ENCODE assay signal across 19 mouse cellular contexts in the genomic region with DNA sequence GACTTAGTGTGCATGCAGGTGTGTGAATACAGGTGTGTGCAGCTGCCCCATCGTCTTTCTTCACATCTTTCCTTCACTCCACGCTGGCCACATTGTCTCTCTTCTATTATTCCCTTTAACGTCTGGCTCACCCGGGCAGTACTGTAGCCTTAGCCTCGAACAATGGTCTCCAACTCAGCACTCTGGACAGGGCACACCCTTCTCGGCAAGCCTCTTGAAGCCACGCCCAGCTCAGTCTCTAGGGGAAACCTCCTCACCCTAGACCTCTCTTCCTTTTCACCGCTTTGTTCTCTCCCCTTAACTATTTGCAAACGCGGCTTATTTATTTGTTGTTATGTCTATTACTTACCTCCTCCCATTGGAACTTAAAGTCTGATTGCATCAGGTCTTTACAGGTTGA. TPM values are rescaled to one million over a fixed set of nuclear protein-coding genes. Genes with fewer than 3 reads are reported as not detected.
DNase-seq lines count a peak whose midpoint lies in the region; ATAC-seq lines count a peak whose summit lies in the region.
"Had no signal": no experiment of that assay in that cellular context is flagged by ENCODE, and none has a peak within 500 bp of the region (broad histone marks: within the 10 kb centered on the region; RNA-seq: fewer than 3 reads in every experiment).

No protein-coding gene starts in this region.

- H3K4me1 ChIP-seq in forebrain, embryonic 11.5 days (replicated peaks; ENCODE audit: control insufficient read depth, insufficient read depth, low read length) = no peaks in the 10 kb centered on the region
- H3K4me1 ChIP-seq in forebrain, embryonic 14.5 days (ENCODE audit: control insufficient read depth, insufficient read depth, low read length) = no peaks in the 10 kb centered on the region

- H3K27ac ChIP-seq in forebrain, embryonic 11.5 days (ENCODE audit: low read depth, low read length) = no peak overlapping the region
- H3K27ac ChIP-seq in forebrain, embryonic 14.5 days (ENCODE audit: low read depth, low read length) = no peak overlapping the region
- H3K27ac ChIP-seq: limb, embryonic 15.5 days; midbrain, embryonic 12.5 days had no signal

- H3K4me3 ChIP-seq in forebrain, embryonic 11.5 days (ENCODE audit: low read depth, low read length) = no peak overlapping the region
- H3K4me3 ChIP-seq in forebrain, embryonic 14.5 days (ENCODE audit: low read depth, low read length) = no peak overlapping the region
- H3K4me3 ChIP-seq: limb, embryonic 15.5 days; midbrain, embryonic 12.5 days had no signal

- peaks cover 16% of the 10 kb centered on the region for H3K27me3 ChIP-seq in forebrain, embryonic 11.5 days (ENCODE audit: control insufficient read depth, insufficient read depth, low read length)
- peaks cover 25% of the 10 kb centered on the region for H3K27me3 ChIP-seq in forebrain, embryonic 14.5 days (replicated peaks; ENCODE audit: control insufficient read depth, insufficient read depth, low read length)

- H3K9me3 ChIP-seq in forebrain, embryonic 11.5 days (ENCODE audit: control insufficient read depth, low read length) = no peaks in the 10 kb centered on the region
- H3K9me3 ChIP-seq in forebrain, embryonic 14.5 days (replicated peaks; ENCODE audit: control insufficient read depth, low read length) = no peaks in the 10 kb centered on the region
- H3K9me3 ChIP-seq: limb, embryonic 15.5 days; midbrain, embryonic 12.5 days had no signal

- no peaks in the 10 kb centered on the region for H3K36me3 ChIP-seq in forebrain, embryonic 11.5 days (ENCODE audit: control insufficient read depth, insufficient read depth, low read length)
- no peaks in the 10 kb centered on the region for H3K36me3 ChIP-seq in forebrain, embryonic 14.5 days (ENCODE audit: control insufficient read depth, insufficient read depth, low read length)
- H3K36me3 ChIP-seq: limb, embryonic 15.5 days; midbrain, embryonic 12.5 days had no signal

- no peak overlapping the region for H3K9ac ChIP-seq in forebrain, embryonic 11.5 days (ENCODE audit: low read length)
- H3K9ac ChIP-seq in forebrain, embryonic 14.5 days (ENCODE audit: low read length) = no peak overlapping the region
- H3K9ac ChIP-seq: limb, embryonic 15.5 days; midbrain, embryonic 12.5 days had no signal

- DNase-seq in forebrain, embryonic 11.5 days (ENCODE audit: low spot score) = peak; percentile 46
- DNase-seq in forebrain, embryonic 14.5 days (ENCODE audit: low spot score) = no peak
- peak; percentile 66 for DNase-seq in 3T3-L1 (ENCODE audit: low read depth, low spot score)
- DNase-seq in ES-CJ7 (ENCODE audit: low read depth, low spot score) = peak; percentile 82
- DNase-seq in left cerebral cortex, adult 8-10 months (ENCODE audit: low spot score in 2 of 2) = no peak
- no peak for DNase-seq in left cerebral cortex, adult 9 months (ENCODE audit: low spot score in 2 of 2)
- no peak for DNase-seq in heart, adult 11 months
- DNase-seq: adrenal gland, postnatal 36 days; kidney, postnatal 25 days; layer of hippocampus, postnatal 36 days had no signal

- ATAC-seq in forebrain, embryonic 11.5 days (replicated peaks; ENCODE audit: low FRiP score) = no peak
- ATAC-seq in forebrain, embryonic 14.5 days = no peak
- peak; percentile 64 for ATAC-seq in granulocyte monocyte progenitor cell, adult 5-6 weeks (replicated peaks; ENCODE audit: poor library complexity, severe bottlenecking)
- ATAC-seq: forebrain, embryonic 16.5 days had no signal

- WGBS in forebrain, embryonic 11.5 days = 15% methylated on average over 10 of the region's 10 CpGs
- WGBS in forebrain, embryonic 14.5 days = 12% methylated on average over 10 of the region's 10 CpGs

- H3K4me2 ChIP-seq in forebrain, embryonic 11.5 days (ENCODE audit: low read depth, low read length, severe bottlenecking) = no peak overlapping the region
- no peak overlapping the region for H3K4me2 ChIP-seq in forebrain, embryonic 14.5 days (ENCODE audit: low read length)
- H3K4me2 ChIP-seq: limb, embryonic 15.5 days had no signal

RNA-seq across cellular contexts. Expression of a gene that starts 6.2 kb away (rescaled TPM):
- polyA plus RNA-seq in forebrain, embryonic 11.5 days (2014; fragmentation: Nextera tagmentation; extraction: Ambion mirVana) = 2.5 and 4.4 TPM in 2 replicates
- polyA plus RNA-seq in forebrain, embryonic 14.5 days (2014; fragmentation: Nextera tagmentation; extraction: Ambion mirVana) = 0.33 and 0.53 TPM in 2 replicates
- not detected in 2 replicates for total RNA-seq in granulocyte monocyte progenitor cell, adult 5-6 weeks (2014; fragmentation: Nextera tagmentation)
- not detected in 2 replicates for total RNA-seq in granulocyte monocyte progenitor cell, adult 5-6 weeks (2017)
- total RNA-seq in left cerebral cortex, adult 8-10 months (2022) = 1 to 10 TPM; 1.5 to 4.5 (median 2.3) TPM

RNA-seq across cellular contexts. Expression of a gene that starts 14.9 kb away (rescaled TPM):
- 0.19 and 0.24 TPM in 2 replicates for polyA plus RNA-seq in forebrain, embryonic 11.5 days (2014; fragmentation: Nextera tagmentation; extraction: Ambion mirVana)
- polyA plus RNA-seq in forebrain, embryonic 14.5 days (2014; fragmentation: Nextera tagmentation; extraction: Ambion mirVana) = 0.19 and 0.70 TPM in 2 replicates
- 0.88 and 0.90 TPM in 2 replicates for total RNA-seq in granulocyte monocyte progenitor cell, adult 5-6 weeks (2014; fragmentation: Nextera tagmentation)
- 1.4 and 1.9 TPM in 2 replicates for total RNA-seq in granulocyte monocyte progenitor cell, adult 5-6 weeks (2017)
- under 1 TPM; 0.36 to 0.57 (median 0.47) TPM for total RNA-seq in left cerebral cortex, adult 8-10 months (2022)

RNA-seq across cellular contexts. Expression of a gene that starts 15.5 kb away (rescaled TPM):
- polyA plus RNA-seq in forebrain, embryonic 11.5 days (2014; fragmentation: Nextera tagmentation; extraction: Ambion mirVana) = 0.47 and 0.73 TPM in 2 replicates
- not detected in 2 replicates for polyA plus RNA-seq in forebrain, embryonic 14.5 days (2014; fragmentation: Nextera tagmentation; extraction: Ambion mirVana)
- not detected in 2 replicates for total RNA-seq in granulocyte monocyte progenitor cell, adult 5-6 weeks (2014; fragmentation: Nextera tagmentation)
- total RNA-seq in granulocyte monocyte progenitor cell, adult 5-6 weeks (2017) = not detected in 2 replicates
- total RNA-seq in left cerebral cortex, adult 8-10 months (2022) = 1 to 10 TPM in 3 of 4 experiments, under 1 TPM in 1; 0.37 to 2.6 (median 1.5) TPM
- total RNA-seq: adrenal gland, postnatal 36 days had no signal
- polyA plus RNA-seq: forebrain, embryonic 16.5 days; midbrain, embryonic 12.5 days had no signal

RNA-seq across cellular contexts. Expression of a gene that starts 17.4 kb away (rescaled TPM):
- not detected in 2 replicates for polyA plus RNA-seq in forebrain, embryonic 11.5 days (2014; fragmentation: Nextera tagmentation; extraction: Ambion mirVana)
- polyA plus RNA-seq in forebrain, embryonic 14.5 days (2014; fragmentation: Nextera tagmentation; extraction: Ambion mirVana) = not detected in 2 replicates
- total RNA-seq in granulocyte monocyte progenitor cell, adult 5-6 weeks (2014; fragmentation: Nextera tagmentation) = not detected in 2 replicates
- total RNA-seq in granulocyte monocyte progenitor cell, adult 5-6 weeks (2017) = not detected in 2 replicates
- total RNA-seq in left cerebral cortex, adult 8-10 months (2022) = not detected
- total RNA-seq: adrenal gland, postnatal 36 days; gastrocnemius, adult 8-10 months; heart, postnatal 25 days; layer of hippocampus, postnatal 36 days had no signal
- polyA plus RNA-seq: C2C12; cortical plate, adult 2 months; forebrain, embryonic 16.5 days; limb, embryonic 15.5 days; lung, embryonic 16.5 days; midbrain, embryonic 12.5 days had no signal

RNA-seq across cellular contexts. Expression of a gene that starts 26.1 kb away (rescaled TPM):
- 0.87 and 0.90 TPM in 2 replicates for polyA plus RNA-seq in forebrain, embryonic 11.5 days (2014; fragmentation: Nextera tagmentation; extraction: Ambion mirVana)
- polyA plus RNA-seq in forebrain, embryonic 14.5 days (2014; fragmentation: Nextera tagmentation; extraction: Ambion mirVana) = 0.77 and 1.3 TPM in 2 replicates
- 2.3 TPM in 1 of 2 replicates, not detected in the other for total RNA-seq in granulocyte monocyte progenitor cell, adult 5-6 weeks (2014; fragmentation: Nextera tagmentation)
- not detected in 2 replicates for total RNA-seq in granulocyte monocyte progenitor cell, adult 5-6 weeks (2017)
- total RNA-seq in left cerebral cortex, adult 8-10 months (2022) = under 1 TPM; 0.34 to 0.77 (median 0.48) TPM
- total RNA-seq: gastrocnemius, adult 8-10 months had no signal

Comparison
In these comparisons a context has a peak if more than half of its experiments do, and no peak if none do; other contexts are left out.
1. DNase-seq: peak in forebrain, embryonic 11.5 days (single experiment), 3T3-L1 (single experiment) and ES-CJ7 (single experiment); none in forebrain, embryonic 14.5 days (single experiment), left cerebral cortex, adult 8-10 months (0 of 2), left cerebral cortex, adult 9 months (0 of 2) and heart, adult 11 months (single experiment).